Mouse (Mus musculus) CD4-positive, CD25-positive, alpha-beta regulatory T cell, adult 2 months (primary cell): ENCODE measurements around the gene Vmn2r79.
"Not testable (repeated sequence)": the region's sequence is repeated elsewhere in the genome, so short reads cannot be mapped to it uniquely, and the experiment has no call there.

Source experiments
- DNase-seq: peaks from one replicate; pipeline ENCODE4 v3.0.0-alpha.2; 2012; ENCODE audit warnings: low read depth, low spot score

The Vmn2r79 gene

GRCm38 (mm10) chr7:86995815-86996214 is at the start of gene Vmn2r79:
Gene Vmn2r79 (plus strand): TSS chr7:86996115.
- not testable (repeated sequence) for DNase-seq

- DNase-seq = no peak
Observed at GRCm38 (mm10) chr7:86994700-86995099, 1.2 kb upstream of the Vmn2r79 start.

- DNase-seq = not testable (repeated sequence)
Observed at GRCm38 (mm10) chr7:87026486-87026885, 30.6 kb downstream of the Vmn2r79 start.

- DNase-seq = no peak
Observed at GRCm38 (mm10) chr7:87063576-87063975, 67.7 kb downstream of the Vmn2r79 start.
